Mouse (Mus musculus): ENCODE data around the gene Gm20532.

DNA sequence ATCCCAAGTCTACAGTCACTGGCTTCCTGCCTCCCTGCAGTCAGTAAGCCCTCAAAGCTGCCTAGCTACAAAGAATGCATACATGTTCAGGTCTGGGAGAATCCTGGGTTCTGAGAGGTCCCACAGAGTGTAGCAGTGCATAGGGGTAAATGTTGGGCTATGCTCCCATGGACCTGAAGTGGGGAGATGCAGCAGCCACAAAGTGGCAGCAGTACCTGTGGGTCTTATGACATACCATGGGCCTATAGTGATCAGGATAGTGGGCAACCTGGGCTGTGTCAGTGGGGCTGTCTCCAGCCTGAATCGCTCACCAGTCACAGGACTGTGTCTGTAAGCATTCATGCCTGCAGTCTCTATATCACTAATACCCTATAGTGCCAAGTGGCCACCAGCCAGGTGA, 6.7 kb upstream of the Gm20532 start, which contains the start of gene Egfl7:
- TF ChIP-seq POLR2A (IDR thresholded peaks at IDR 0.05; ENCODE audit: control insufficient read depth, extremely low read depth, insufficient read depth, low read length, poor library complexity) (no peak), CTCF (IDR thresholded peaks at IDR 0.05; ENCODE audit: borderline replicate concordance, control insufficient read depth, extremely low read depth, insufficient read depth, low read length, poor library complexity) (no peak)

All from thymus, adult 2 months (tissue).